Mouse (Mus musculus) kidney, postnatal 0 days (tissue): ENCODE data around the gene Stx1b. TPM values are rescaled to one million over a fixed set of nuclear protein-coding genes. Genes with fewer than 3 reads are reported as not detected.
A peak's percentile ranks its signal among the peaks of the same experiment; 100 is the strongest.

Experiments used
- ATAC-seq: fragments of 200-750 bp; cut with Nextera tagmentation; replicated peaks from 2 replicates; pipeline ENCODE4 v1.8.0; 2017; ENCODE audit warnings: low read depth, moderate number of reproducible peaks, moderate TSS enrichment, moderate library complexity; ENCODE audit not compliant: low FRiP score
- DNase-seq: peaks from one replicate; pipeline ENCODE4 v3.0.0-alpha.2; 2016; ENCODE audit warnings: low spot score
- H3K27ac ChIP-seq: fragments of 300-500 bp; sonication (generic); 2 replicates; pipeline ENCODE4 v1.5.1; 2014; ENCODE audit warnings: mild to moderate bottlenecking
- H3K27me3 ChIP-seq: fragments of 300-500 bp; sonication (generic); 2 replicates; pipeline ENCODE4 v1.6.1; 2014; ENCODE audit warnings: low read length, mixed read lengths; ENCODE audit not compliant: insufficient read depth
- H3K36me3 ChIP-seq: fragments of 300-500 bp; sonication (generic); 2 replicates; pipeline ENCODE4 v1.6.1; 2014; ENCODE audit warnings: low read length, mixed read lengths; ENCODE audit not compliant: insufficient read depth
- H3K4me1 ChIP-seq: fragments of 300-500 bp; sonication (generic); replicated peaks from 2 replicates; pipeline ENCODE4 v1.6.1; 2014; ENCODE audit warnings: antibody characterized with exemption, low read length, mixed read lengths; ENCODE audit not compliant: insufficient read depth
- H3K4me2 ChIP-seq: fragments of 300-500 bp; sonication (generic); 2 replicates; pipeline ENCODE4 v1.6.1; 2014; ENCODE audit warnings: mild to moderate bottlenecking, low read length, moderate library complexity, mixed read lengths
- H3K4me3 ChIP-seq: fragments of 300-500 bp; sonication (generic); replicated peaks from 2 replicates; pipeline ENCODE4 v1.5.1; 2014; ENCODE audit warnings: low read depth, low read length
- H3K9ac ChIP-seq: fragments of 300-500 bp; sonication (generic); 2 replicates; pipeline ENCODE4 v1.6.1; 2014; ENCODE audit warnings: low read depth, low read length
- H3K9me3 ChIP-seq: fragments of 300-500 bp; sonication (generic); replicated peaks from 2 replicates; pipeline ENCODE4 v1.6.1; 2016; ENCODE audit warnings: low read length, inconsistent platforms, mixed read lengths
- CTCF ChIP-seq: IDR thresholded peaks from 2 replicates; pipeline ENCODE4 v1.5.1; 2016; ENCODE audit warnings: antibody characterized with exemption, low read depth, mild to moderate bottlenecking, moderate library complexity
- WGBS: fragments of 180-500 bp; shearing (Covaris S2); extraction: QIAGEN DNeasy Blood & Tissue Kit; methylation state at CpG from one replicate; pipeline ENCODE4 v1.1.7; 2014; 5-methylcytosine and 5-hydroxymethylcytosine counted together
- polyA plus RNA-seq: library from polyadenylated mRNA; unstranded; fragments of >200 nt; fragmentation: Nextera tagmentation; extraction: Ambion mirVana; gene quantifications from 2 replicates; pipeline ENCODE4 v1.2.1, GENCODE M21; 2015

Stx1b gene
- polyA plus RNA-seq, 1 experiment from 2014 or later = 1.1 TPM

DNA sequence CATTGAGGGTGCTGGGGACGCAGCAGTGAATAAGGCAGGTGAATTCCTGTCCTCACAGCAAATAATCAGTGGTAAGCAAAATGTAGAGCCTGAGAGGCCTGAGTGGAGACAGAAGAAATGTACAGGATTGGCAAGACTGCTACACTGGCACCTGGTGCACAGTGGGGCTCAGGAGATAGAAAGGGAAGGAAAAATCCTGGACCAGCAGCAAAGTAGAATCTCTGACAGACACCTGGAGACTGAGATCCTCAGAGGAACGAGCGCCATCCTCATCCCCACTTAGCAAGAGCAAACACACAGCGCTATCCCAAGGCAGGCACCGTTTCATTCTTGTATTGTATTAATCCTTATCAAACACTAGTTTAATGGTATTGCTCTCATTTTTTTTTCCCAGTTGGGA is 13.1 kb upstream of the Stx1b start:
- Histone ChIP-seq H3K4me3 (no peak overlapping the region), H3K4me2 (no peak overlapping the region), H3K9ac (no peak overlapping the region), H3K9me3 (no peaks in the 10 kb centered on the region), H3K4me1 (no peaks in the 10 kb centered on the region), H3K27me3 (no peaks in the 10 kb centered on the region), H3K27ac (no peak overlapping the region), H3K36me3 (no peaks in the 10 kb centered on the region)
- 94% methylated on average over 5 of the region's 5 CpGs for WGBS
- DNase-seq (no peak), ATAC-seq (no peak)
- TF ChIP-seq CTCF = no peak

DNA sequence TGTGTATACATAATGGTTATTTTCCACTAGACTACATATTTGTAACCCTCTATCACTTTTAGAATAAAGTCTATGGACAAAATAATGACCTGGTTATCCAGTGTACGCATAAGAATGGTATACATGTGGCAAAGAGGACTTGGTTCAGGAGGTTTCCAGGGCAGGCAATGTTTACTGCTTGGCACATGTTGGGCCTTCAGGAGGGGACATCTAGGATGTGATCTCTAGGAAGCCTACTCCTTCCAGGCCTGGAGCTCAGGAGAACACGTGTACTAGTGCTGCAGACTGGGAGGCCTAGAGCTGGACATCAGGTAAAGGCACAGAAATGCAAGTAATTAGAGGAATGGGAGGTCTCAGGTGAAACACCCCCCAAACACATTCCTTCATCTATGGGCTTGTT is 11.2 kb upstream of the Stx1b start:
- Histone ChIP-seq H3K9me3 (no peaks in the 10 kb centered on the region), H3K27ac (no peak overlapping the region), H3K4me2 (no peak overlapping the region), H3K4me3 (no peak overlapping the region), H3K4me1 (no peaks in the 10 kb centered on the region), H3K27me3 (no peaks in the 10 kb centered on the region), H3K9ac (no peak overlapping the region), H3K36me3 (no peaks in the 10 kb centered on the region)
- WGBS = 84% methylated on average over 2 of the region's 2 CpGs
- TF ChIP-seq CTCF = no peak
- no peak for ATAC-seq
- DNase-seq = no peak

DNA sequence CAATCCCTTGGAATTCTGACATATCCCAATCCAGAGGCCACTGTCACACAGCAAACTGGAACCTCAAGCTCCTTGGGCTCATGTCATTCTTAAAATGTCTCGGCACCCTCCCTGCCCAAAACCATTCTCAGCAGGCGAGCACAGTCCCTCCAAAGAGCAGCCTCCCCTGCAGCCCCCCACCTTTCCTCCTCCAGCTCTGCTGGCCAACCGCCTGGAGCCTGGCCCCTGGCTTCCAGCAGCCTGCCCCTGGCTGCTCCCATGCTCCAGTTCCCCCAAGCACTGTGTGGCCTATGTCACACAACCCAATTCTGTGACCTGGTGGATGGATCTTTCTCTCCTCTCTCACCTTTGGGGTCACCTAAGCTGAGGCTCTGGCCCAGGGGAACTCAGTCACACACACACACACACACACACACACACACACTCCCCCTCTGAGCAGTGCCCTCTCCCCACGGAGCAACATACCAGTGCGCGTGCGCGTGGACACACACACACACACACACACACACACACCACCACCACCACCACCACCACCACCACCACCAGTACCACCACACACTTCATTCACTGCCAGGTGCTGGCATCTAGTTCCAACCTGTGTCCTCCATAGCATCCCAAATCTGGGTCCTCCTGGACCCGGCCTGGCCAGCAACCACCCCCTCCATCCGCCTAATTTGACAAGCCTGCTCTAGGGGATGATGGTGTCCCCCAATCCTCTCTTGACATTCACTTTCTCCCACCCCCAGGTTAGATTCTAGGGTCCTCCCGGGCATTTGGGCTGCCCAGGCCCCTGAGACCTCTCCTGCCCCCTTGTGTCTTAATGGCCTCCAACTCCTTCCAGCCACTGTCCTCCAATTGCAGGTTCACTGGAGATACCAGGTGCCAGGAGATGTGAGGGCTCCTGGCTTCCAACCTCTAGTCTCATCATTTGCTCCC is 845 bp downstream of the Stx1b start:
- Histone ChIP-seq H3K4me3 (peak overlapping the region; percentile 60), H3K4me1 (peaks cover 9% of the 10 kb centered on the region; the same call in 1 of the 2 replicates), H3K27me3 (no peaks in the 10 kb centered on the region), H3K9me3 (no peaks in the 10 kb centered on the region), H3K36me3 (no peaks in the 10 kb centered on the region), H3K27ac (no peak overlapping the region), H3K4me2 (peak overlapping the region; percentile 87), H3K9ac (peak overlapping the region; percentile 73; the same call in 1 of the 2 replicates)
- peak; percentile 23; the same call in 1 of the 2 replicates for ATAC-seq
- DNase-seq = no peak
- TF ChIP-seq CTCF = peak; percentile 35; the same call in 1 of the 2 replicates
- WGBS = 60% methylated on average over 11 of the region's 11 CpGs

DNA sequence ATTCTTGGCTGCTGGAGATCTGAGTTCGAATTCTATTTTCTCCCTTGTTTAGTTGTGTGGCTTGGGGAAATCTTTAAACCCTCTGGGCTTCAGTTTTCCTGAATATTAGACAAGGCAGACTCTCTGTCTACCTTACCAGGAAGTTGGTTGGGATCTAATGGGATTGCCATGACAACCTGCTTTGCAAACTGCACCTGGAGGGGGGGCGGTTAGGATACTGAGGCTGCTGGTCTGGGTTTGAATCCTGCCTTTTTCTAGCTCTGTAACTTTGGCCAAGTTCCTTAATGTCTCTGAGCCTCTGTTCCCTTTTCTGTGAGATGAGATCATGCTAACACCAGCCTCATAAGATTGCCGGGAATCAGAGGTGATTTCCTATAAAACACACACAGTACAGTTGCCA is 1.9 kb downstream of the Stx1b start:
- ATAC-seq (no peak), DNase-seq (no peak)
- Histone ChIP-seq H3K9ac (no peak overlapping the region), H3K4me2 (no peak overlapping the region), H3K4me3 (no peak overlapping the region), H3K9me3 (no peaks in the 10 kb centered on the region), H3K27me3 (no peaks in the 10 kb centered on the region), H3K4me1 (peaks cover 9% of the 10 kb centered on the region; the same call in 1 of the 2 replicates), H3K27ac (no peak overlapping the region), H3K36me3 (no peaks in the 10 kb centered on the region)
- 82% methylated on average over 3 of the region's 3 CpGs for WGBS
- TF ChIP-seq CTCF = no peak

DNA sequence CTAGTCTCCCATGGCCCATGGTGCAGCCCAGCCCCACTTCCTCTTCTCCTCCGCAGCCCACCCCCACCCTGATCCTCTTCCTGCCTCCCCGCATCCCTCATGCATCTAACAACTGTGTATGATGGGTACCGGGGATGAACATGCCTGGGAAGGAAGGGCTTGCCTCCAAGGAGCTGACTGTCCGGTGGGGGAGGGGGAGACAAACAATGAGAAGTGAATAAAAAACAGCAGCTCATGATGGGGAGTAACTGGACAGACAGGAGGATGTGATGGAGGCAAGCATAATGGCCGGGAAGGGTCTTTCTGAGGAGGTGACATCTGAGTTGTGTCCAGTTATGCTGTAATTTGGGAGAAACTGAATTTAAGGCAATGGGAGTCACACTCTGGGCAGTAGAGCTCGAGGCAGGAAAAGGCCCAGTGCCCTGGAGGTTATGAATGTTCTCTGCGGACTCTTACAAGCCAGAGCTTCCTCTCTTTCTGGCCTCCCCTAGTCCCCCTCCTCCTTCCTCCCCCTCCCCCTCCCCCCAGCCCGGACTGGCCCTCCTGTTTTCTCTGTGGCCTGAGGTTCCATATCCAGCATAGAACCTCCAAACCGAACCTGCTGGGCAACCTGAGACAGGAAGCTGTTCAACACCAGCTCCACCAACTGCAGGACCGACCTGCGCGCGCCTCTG is 3.4 kb downstream of the Stx1b start:
- WGBS = 42% methylated on average over 13 of the region's 13 CpGs
- H3K36me3 ChIP-seq = no peaks in the 10 kb centered on the region
- H3K27ac ChIP-seq = peak overlapping the region; percentile 62
- no peak overlapping the region for H3K4me3 ChIP-seq
- H3K9ac ChIP-seq = no peak overlapping the region
- no peaks in the 10 kb centered on the region for H3K9me3 ChIP-seq
- no peaks in the 10 kb centered on the region for H3K27me3 ChIP-seq
- H3K4me2 ChIP-seq = no peak overlapping the region; the same call in 1 of the 2 replicates
- ATAC-seq (no peak), DNase-seq (peak; percentile 54)
- no peak for TF ChIP-seq CTCF
- H3K4me1 ChIP-seq = peaks cover 9% of the 10 kb centered on the region; the same call in 1 of the 2 replicates

DNA sequence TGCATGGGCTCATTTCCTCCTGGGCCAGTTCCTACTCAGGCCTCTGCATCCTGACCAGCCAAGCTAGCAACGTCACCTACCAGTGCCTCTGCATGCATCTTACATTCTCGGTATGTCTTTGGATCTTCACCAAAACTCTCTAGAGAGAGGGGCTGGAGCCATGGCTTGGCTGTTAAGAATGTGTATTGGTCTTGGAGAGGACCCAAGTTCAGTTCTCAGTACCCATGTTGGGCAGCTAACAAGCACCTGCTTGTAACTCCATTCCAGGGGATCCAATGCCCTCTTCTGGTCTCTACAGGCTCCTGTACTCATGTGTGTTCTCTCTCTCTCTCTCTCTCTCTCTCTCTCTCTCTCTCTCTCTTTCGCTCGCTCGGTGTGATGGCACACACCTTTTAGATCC is 6.6 kb downstream of the Stx1b start:
- H3K4me2 ChIP-seq = no peak overlapping the region
- 0 out of 2 replicates have a peak, but pooled peaks cover 2% of the 10 kb centered on the region for H3K4me1 ChIP-seq
- TF ChIP-seq CTCF = no peak
- no peaks in the 10 kb centered on the region for H3K36me3 ChIP-seq
- no peak overlapping the region for H3K27ac ChIP-seq
- WGBS = 91% methylated on average over 5 of the region's 5 CpGs
- no peak overlapping the region for H3K4me3 ChIP-seq
- DNase-seq (no peak), ATAC-seq (no peak)
- no peak overlapping the region for H3K9ac ChIP-seq
- no peaks in the 10 kb centered on the region for H3K9me3 ChIP-seq
- H3K27me3 ChIP-seq = no peaks in the 10 kb centered on the region
